Mouse (Mus musculus): ENCODE measurements around the gene Gm4070. TPM values are rescaled to one million over a fixed set of nuclear protein-coding genes. Genes with fewer than 3 reads are reported as not detected.

Gm4070 gene
- polyA plus RNA-seq (2017; shearing (Covaris generic)), result 28.3 TPM

GRCm38 (mm10) chr7:105953812-105954211 lies at the start of gene Gm4070:
Gm4070 (minus strand) TSS chr7:105953967.

Other genes starting within 250 kb of the Gm4070 start
- gene Ilk, start 217.4 kb downstream of the Gm4070 start, polyA plus RNA-seq (2017; shearing (Covaris generic)), result 182 TPM
- gene Rrp8, start 216.6 kb downstream of the Gm4070 start, polyA plus RNA-seq (2017; shearing (Covaris generic)), result 30.1 TPM
- 266 TPM for gene Taf10, start 209.6 kb downstream of the Gm4070 start, polyA plus RNA-seq (2017; shearing (Covaris generic))
- gene Tpp1, start 201.7 kb downstream of the Gm4070 start, polyA plus RNA-seq (2017; shearing (Covaris generic)), result 88.3 TPM
- gene Dchs1, start 166.3 kb downstream of the Gm4070 start, polyA plus RNA-seq (2017; shearing (Covaris generic)), result not detected
- gene Mrpl17, start 142.9 kb downstream of the Gm4070 start, polyA plus RNA-seq (2017; shearing (Covaris generic)), result 51.9 TPM

All from naive thymus-derived CD4-positive, alpha-beta T cell, adult 5 months (primary cell).